Mouse (Mus musculus) cerebellum, adult 9-10 months (tissue): ENCODE data around the gene Uba5.

Experiments used
- DNase-seq: peaks from one replicate; pipeline ENCODE4 v3.0.0; 2022

The Uba5 gene

GRCm38 (mm10) chr9:104063244-104063961 lies 469 bp upstream of the Uba5 start, which contains the start of gene Acad11:
Gene Acad11, plus strand, starts transcription at chr9:104063377.
- DNase-seq = peak; percentile 92

GRCm38 (mm10) chr9:104051028-104051427 lies 11.9 kb downstream of the Uba5 start:
- DNase-seq = no peak

DNA sequence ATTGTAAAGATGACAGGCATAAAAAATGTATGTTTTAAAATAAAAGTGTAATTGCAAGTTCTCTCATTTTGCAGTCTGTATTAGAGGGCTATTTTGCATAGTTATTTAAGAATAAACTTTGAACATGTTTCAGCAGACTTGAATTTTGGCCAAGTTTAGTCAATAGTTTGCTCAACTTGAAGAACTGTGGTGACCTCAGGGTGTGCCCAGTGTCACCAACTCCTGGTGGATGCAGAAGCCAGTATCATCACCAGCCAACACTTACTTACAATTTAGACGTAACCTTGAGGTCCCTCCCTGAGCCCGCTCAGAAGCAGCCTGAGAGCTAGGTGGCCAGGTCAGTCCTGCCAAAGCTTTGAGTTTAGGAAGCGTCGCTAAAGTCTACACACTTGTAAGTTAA lies 19.3 kb downstream of the Uba5 start:
- DNase-seq = no peak

GRCm38 (mm10) chr9:104040362-104040761 lies 22.6 kb downstream of the Uba5 start, which contains the start of gene Gm28305:
Gene Gm28305, plus strand, starts transcription at chr9:104040662.
- DNase-seq = no peak

DNA sequence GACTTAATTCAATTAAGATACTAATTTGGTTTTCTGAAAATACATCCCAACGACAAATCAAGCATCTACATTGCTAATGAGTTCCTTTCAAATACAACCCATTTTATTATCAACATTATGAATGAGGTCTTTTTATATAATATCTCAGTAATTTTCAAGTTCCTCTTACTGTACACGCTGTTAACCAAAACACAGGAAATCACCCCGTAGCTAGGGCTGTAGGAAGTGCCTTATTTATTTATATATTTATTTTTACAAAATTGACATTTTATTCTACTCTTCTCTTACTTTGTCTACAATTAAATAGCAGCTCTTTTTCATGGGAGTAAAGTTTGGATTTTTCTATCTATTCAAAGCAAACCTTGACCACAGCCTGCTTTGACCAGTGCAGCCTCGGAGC lies 23.2 kb downstream of the Uba5 start:
- DNase-seq = no peak

DNA sequence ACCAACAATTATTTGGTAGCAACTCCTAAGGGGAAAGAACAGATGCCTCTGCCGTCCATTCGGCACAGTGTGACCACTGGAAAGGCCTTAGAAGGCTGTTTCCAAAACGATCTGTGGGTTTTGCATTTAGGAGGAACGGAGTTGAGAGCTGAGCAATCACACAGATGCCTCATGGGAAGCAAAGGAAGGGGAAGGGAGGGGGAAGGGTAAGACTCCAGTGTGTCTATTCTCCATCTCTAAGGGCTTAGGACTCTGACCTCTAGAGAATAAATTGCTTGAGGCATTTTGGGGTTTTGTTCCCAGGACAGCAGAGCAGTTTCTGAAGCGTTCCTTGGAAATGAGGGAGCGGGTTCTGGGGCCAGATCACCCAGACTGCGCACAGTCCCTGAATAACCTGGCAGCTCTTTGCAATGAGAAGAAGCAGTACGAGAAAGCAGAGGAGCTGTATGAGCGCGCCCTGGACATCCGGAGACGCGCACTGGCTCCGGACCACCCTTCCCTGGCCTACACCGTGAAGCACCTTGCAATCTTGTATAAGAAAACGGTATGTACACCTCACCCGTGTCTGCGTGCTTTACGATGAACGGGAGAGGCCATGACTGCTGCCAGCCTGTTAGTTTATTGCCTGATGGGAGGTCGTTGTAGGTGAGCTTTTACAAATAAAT lies 23.8 kb downstream of the Uba5 start:
- no peak for DNase-seq

- no peak for DNase-seq
Observed at GRCm38 (mm10) chr9:104038266-104038665, 24.7 kb downstream of the Uba5 start.

DNA sequence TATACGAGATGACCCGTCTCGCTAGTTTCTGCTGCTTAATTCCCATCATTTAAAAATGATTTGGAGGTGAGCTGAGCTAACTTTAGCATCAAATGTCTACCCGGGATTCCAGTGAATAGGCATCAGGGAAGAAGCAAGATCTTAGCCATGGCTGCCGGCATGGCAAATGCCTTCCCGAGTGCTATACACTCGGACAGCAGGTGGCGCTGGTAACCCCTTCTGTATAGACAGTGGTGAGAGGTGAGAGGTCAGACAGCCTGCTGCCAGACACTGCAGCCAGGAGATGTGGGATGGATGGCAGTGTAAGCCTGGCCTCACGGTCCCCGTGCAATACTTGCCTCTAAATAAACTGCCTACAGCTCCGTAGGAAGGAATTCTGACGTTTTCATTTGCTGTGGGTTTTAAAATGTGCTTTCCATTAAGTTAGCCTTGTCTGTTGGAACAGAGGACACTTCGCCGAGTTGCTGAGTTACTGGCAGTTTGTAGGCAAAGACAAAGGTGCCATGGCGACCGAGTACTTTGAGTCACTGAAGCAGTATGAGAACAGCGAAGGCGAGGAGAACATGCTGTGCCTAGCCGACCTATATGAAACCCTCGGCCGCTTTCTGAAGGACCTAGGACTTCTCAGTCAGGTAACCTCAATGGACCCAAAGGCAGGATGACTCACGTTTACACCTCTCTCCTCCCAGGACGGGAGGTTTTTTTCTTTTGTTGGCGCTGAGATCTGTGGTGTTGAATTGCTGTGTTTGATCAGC lies 27.5 kb downstream of the Uba5 start:
- peak; percentile 61 for DNase-seq

DNA sequence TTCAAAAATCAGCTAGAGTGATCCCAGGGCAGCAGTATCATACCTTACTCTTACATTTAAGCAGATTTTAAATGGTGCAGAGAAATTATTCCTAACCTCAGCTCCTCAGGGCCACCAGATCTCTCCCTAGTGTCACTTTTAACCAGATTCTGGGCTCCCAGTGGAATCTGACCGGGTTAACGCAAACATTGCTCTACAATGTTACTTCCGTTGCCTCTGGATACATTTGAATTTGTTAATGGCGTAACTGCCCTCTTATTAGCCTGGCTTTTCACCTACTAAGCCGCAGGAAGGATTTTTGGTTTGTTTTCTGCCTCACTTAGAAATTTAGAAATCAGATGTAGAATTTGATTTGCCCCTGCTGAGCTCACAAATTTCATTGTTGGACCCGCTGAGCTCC lies 28.2 kb downstream of the Uba5 start:
- no peak for DNase-seq

- DNase-seq = no peak
Observed at GRCm38 (mm10) chr9:104034231-104034630, 28.7 kb downstream of the Uba5 start.

DNA sequence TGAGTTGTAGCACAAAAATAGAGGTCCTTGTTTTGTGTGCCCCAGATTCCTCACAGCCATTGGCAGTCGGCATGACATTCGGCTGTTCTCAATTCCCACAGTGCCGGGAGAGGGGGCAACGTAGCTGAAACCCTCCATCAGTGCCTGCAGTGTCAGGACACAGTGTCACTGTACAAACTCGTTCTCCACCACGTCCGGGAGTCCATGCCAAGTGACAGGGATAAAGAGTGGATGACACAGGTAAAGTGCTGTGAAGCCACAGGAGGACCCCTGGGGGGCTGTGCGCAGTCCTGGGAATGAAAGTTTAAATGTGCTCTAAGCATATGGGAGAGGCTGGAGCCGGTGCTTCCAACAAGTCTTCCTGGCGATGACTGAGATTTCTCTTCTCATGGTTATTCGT lies 33.1 kb downstream of the Uba5 start:
- DNase-seq = no peak

GRCm38 (mm10) chr9:104027186-104027585 lies 35.7 kb downstream of the Uba5 start:
- no peak for DNase-seq

DNA sequence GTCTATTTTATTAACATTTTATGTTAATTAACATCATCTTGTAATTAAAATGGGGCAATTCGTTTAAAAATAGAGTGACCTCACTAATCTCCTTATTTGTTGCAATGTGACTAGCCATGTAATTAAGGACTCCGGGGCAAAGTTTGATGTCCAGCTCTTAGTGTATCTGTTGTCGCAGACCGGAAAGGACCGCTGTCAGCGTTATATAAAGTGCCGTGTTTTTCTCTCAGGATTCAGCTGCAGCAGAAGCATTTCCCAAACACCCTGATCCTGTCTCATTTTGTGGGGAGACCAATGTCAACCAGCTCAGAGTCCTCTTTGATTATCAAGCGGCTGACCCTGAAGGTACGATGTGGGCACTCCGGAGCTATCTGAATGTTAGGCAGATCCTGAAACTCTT lies 41.9 kb downstream of the Uba5 start:
- no peak for DNase-seq

DNA sequence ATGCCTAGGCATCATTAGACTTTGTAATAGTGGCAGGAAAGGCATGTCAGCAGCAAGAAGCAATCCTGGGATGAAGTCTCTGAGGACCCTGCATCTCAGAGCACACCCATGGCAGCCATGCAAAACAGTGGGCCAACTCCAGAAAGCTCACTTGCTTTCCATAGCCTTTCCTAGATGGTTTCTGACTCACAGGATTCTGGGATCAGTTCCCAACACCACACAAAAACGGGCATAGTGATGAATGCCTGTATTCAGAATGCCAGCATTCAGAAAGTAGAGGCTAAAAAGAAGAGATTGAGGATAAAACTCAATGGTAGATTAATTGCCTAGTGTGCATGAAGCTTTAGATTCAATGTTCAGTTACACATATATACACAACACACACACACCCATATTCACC lies 48.4 kb downstream of the Uba5 start:
- DNase-seq = no peak

GRCm38 (mm10) chr9:104002913-104003330 lies 60.0 kb downstream of the Uba5 start:
- no peak for DNase-seq

DNA sequence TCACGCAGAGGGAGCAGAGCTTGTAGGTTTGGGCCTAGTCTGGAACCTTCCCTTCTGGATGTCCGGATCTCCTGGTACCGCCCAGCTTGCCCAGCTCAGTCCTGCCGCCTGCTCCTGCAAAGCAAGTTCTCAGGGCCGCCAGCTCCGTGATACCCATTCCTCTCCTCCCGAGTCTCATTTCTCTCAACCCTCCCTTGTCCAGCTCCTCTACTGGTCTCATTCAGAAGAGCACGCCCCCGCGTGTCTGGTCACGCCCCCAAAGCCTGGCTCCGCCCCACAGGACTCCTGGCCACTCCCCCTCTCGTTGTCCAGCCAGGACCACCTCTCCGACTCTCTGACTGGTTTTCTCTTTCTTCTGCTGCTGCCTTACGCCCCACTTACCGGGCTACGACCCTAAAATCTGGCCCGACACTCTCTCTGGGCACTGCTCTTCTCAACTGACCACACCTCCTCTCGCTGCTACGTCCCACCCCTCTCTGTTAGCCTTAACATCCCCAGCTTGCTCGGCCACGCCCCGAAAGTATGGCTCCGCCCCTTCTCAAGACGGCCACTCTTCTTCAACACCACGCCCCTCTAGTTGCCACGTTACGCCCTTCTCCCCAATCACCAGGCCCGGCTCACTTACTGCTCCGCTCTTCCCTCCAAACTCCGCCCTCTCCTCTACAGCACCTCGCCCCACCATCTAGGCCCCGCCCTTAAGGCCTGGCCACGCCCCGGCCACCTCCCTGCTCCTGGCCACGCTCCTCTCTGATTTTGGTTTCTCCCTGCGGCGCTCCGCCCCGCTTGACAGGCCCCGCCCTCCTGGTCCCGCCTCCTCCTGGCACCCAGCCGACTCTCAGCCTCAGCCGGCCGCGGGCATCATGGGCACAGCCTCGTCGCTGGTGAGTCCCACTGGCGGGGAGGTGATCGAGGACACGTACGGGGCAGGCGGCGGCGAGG lies 60.7 kb downstream of the Uba5 start, which contains the start of gene Nphp3:
Nphp3 (plus strand) TSS at position 624 of the 939 bp plus-strand sequence.
- DNase-seq = peak; percentile 100

GRCm38 (mm10) chr9:104000601-104001000 lies 62.3 kb downstream of the Uba5 start:
- no peak for DNase-seq
